Mouse (Mus musculus) megakaryocyte-erythroid progenitor cell, adult 5-6 weeks (primary cell): ENCODE results near the gene Pnpla1. TPM values are rescaled to one million over a fixed set of nuclear protein-coding genes. Genes with fewer than 3 reads are reported as not detected.

ENCODE experiments used
- total RNA-seq, 2 experiments: library from RNA; stranded (forward) in 1 of 2; stranded (reverse) in 1 of 2; fragments of 200-1000, 215-1000 nt in 1 of 2; fragments of >200 nt in 1 of 2; fragmentation: Nextera tagmentation in 1 of 2; gene quantifications; 2 replicates each; pipeline ENCODE4 v1.2.3; 2014 to 2017

Pnpla1 gene
- total RNA-seq, 2 experiments from 2014 or later, result not detected

Other genes starting within 250 kb of the Pnpla1 start
- gene Srpk1, start 235.7 kb upstream of the Pnpla1 start, total RNA-seq (2014; fragmentation: Nextera tagmentation), result 141 and 164 TPM in 2 replicates
- 159 and 165 TPM in 2 replicates for gene Srpk1, start 235.7 kb upstream of the Pnpla1 start, total RNA-seq (2017)
- gene Slc26a8, start 168.2 kb upstream of the Pnpla1 start, total RNA-seq (2014; fragmentation: Nextera tagmentation), result 1.9 and 3.7 TPM in 2 replicates
- 1.2 TPM in 1 of 2 replicates, not detected in the other for gene Slc26a8, start 168.2 kb upstream of the Pnpla1 start, total RNA-seq (2017)
- 93.9 and 100 TPM in 2 replicates for gene Mapk14, start 167.1 kb upstream of the Pnpla1 start, total RNA-seq (2014; fragmentation: Nextera tagmentation)
- gene Mapk14, start 167.1 kb upstream of the Pnpla1 start, total RNA-seq (2017), result 54.0 and 87.6 TPM in 2 replicates
- 8.7 and 12.8 TPM in 2 replicates for gene AC170998.1, start 132.3 kb upstream of the Pnpla1 start, total RNA-seq (2014; fragmentation: Nextera tagmentation)
- not detected in 2 replicates for gene AC170998.1, start 132.3 kb upstream of the Pnpla1 start, total RNA-seq (2017)
- not detected in 2 replicates for gene Mapk13, start 89.1 kb upstream of the Pnpla1 start, total RNA-seq (2014; fragmentation: Nextera tagmentation)
- 0.42 TPM in 1 of 2 replicates, not detected in the other for gene Mapk13, start 89.1 kb upstream of the Pnpla1 start, total RNA-seq (2017)
- 61.1 and 68.0 TPM in 2 replicates for gene Brpf3, start 57.3 kb upstream of the Pnpla1 start, total RNA-seq (2014; fragmentation: Nextera tagmentation)
- 5.3 and 6.2 TPM in 2 replicates for gene Brpf3, start 57.3 kb upstream of the Pnpla1 start, total RNA-seq (2017)
- gene 4930539E08Rik, start 56.9 kb downstream of the Pnpla1 start, total RNA-seq (2014; fragmentation: Nextera tagmentation), result 0.20 and 0.33 TPM in 2 replicates
- 0.23 and 0.66 TPM in 2 replicates for gene 4930539E08Rik, start 56.9 kb downstream of the Pnpla1 start, total RNA-seq (2017)
- gene Pxt1, start 85.4 kb downstream of the Pnpla1 start, total RNA-seq (2014; fragmentation: Nextera tagmentation), result not detected in 2 replicates
- gene Pxt1, start 85.4 kb downstream of the Pnpla1 start, total RNA-seq (2017), result not detected in 2 replicates
- 23.5 and 33.8 TPM in 2 replicates for gene Kctd20, start 93.5 kb downstream of the Pnpla1 start, total RNA-seq (2014; fragmentation: Nextera tagmentation)
- gene Kctd20, start 93.5 kb downstream of the Pnpla1 start, total RNA-seq (2017), result 31.4 and 39.9 TPM in 2 replicates
- 123 TPM in 2 replicates for gene Stk38, start 149.6 kb downstream of the Pnpla1 start, total RNA-seq (2014; fragmentation: Nextera tagmentation)
- 79.5 and 95.0 TPM in 2 replicates for gene Stk38, start 149.6 kb downstream of the Pnpla1 start, total RNA-seq (2017)
- gene Srsf3, start 174.2 kb downstream of the Pnpla1 start, total RNA-seq (2014; fragmentation: Nextera tagmentation), result 501 and 513 TPM in 2 replicates
- 747 and 1,154 TPM in 2 replicates for gene Srsf3, start 174.2 kb downstream of the Pnpla1 start, total RNA-seq (2017)
- gene Cdkn1a, start 232.6 kb downstream of the Pnpla1 start, total RNA-seq (2014; fragmentation: Nextera tagmentation), result 2.1 and 6.5 TPM in 2 replicates
- gene Cdkn1a, start 232.6 kb downstream of the Pnpla1 start, total RNA-seq (2017), result 0.95 and 3.5 TPM in 2 replicates